Mouse (Mus musculus) embryonic facial prominence, embryonic 13.5 days (tissue): ENCODE results near the gene Foxn1. TPM values are rescaled to one million over a fixed set of nuclear protein-coding genes. Genes with fewer than 3 reads are reported as not detected.

Experiments used
- ATAC-seq: fragments of 200-750 bp; cut with Nextera tagmentation; 2 replicates; pipeline ENCODE4 v1.8.0; 2017; ENCODE audit warnings: low read depth; ENCODE audit not compliant: insufficient number of reproducible peaks, insufficient read depth, low FRiP score, low TSS enrichment
- H3K27ac ChIP-seq: fragments of 300-500 bp; sonication (generic); 2 replicates; pipeline ENCODE4 v1.5.1; 2015; ENCODE audit warnings: moderate library complexity, mild to moderate bottlenecking, inconsistent platforms
- H3K27me3 ChIP-seq: fragments of 300-500 bp; sonication (generic); 2 replicates; pipeline ENCODE4 v1.6.1; 2015; ENCODE audit warnings: mild to moderate bottlenecking, inconsistent platforms
- H3K36me3 ChIP-seq: fragments of 300-500 bp; sonication (generic); 2 replicates; pipeline ENCODE4 v1.6.1; 2015; ENCODE audit warnings: mild to moderate bottlenecking, inconsistent platforms
- H3K4me1 ChIP-seq: fragments of 300-500 bp; sonication (generic); 2 replicates; pipeline ENCODE4 v1.6.1; 2015; ENCODE audit warnings: inconsistent platforms
- H3K4me2 ChIP-seq: fragments of 300-500 bp; sonication (generic); 2 replicates; pipeline ENCODE4 v1.6.1; 2015; ENCODE audit warnings: moderate library complexity, mild to moderate bottlenecking, inconsistent platforms
- H3K4me3 ChIP-seq: fragments of 300-500 bp; sonication (generic); 2 replicates; pipeline ENCODE4 v1.5.1; 2015; ENCODE audit warnings: mild to moderate bottlenecking, inconsistent platforms
- H3K9ac ChIP-seq: fragments of 300-500 bp; sonication (generic); 2 replicates; pipeline ENCODE4 v1.6.1; 2015; ENCODE audit warnings: mild to moderate bottlenecking, inconsistent platforms
- H3K9me3 ChIP-seq: fragments of 300-500 bp; sonication (generic); 2 replicates; pipeline ENCODE4 v1.6.1; 2016; ENCODE audit warnings: inconsistent platforms
- WGBS: fragments of 180-500 bp; shearing (Covaris S2); methylation state at CpG from one replicate; pipeline ENCODE4 v1.1.7; 2015; ENCODE audit warnings: mixed read lengths; 5-methylcytosine and 5-hydroxymethylcytosine counted together
- polyA plus RNA-seq: library from polyadenylated mRNA; unstranded; fragments of >200 nt; fragmentation: Nextera tagmentation; extraction: Ambion mirVana; gene quantifications from 2 replicates; pipeline ENCODE4 v1.2.1, GENCODE M21; 2015

The Foxn1 gene
- polyA plus RNA-seq, 1 experiment from 2014 or later = 1.1 TPM

GRCm38 (mm10) chr11:78421201-78422009 is 35.0 kb upstream of the Foxn1 start:
- Histone ChIP-seq H3K36me3 (no peaks in the 10 kb centered on the region), H3K9ac (no peak overlapping the region), H3K4me1 (peaks cover 7% of the 10 kb centered on the region; the same call in 1 of the 2 replicates), H3K9me3 (no peaks in the 10 kb centered on the region), H3K27ac (no peak overlapping the region), H3K4me3 (no peak overlapping the region), H3K4me2 (no peak overlapping the region), H3K27me3 (peaks cover 18% of the 10 kb centered on the region)
- 72% methylated on average over 13 of the region's 13 CpGs for WGBS
- no peak for ATAC-seq

GRCm38 (mm10) chr11:78420263-78420889 is 34.0 kb upstream of the Foxn1 start:
- Histone ChIP-seq H3K4me2 (no peak overlapping the region), H3K4me1 (peaks cover 7% of the 10 kb centered on the region; the same call in 1 of the 2 replicates), H3K27ac (no peak overlapping the region), H3K9ac (no peak overlapping the region), H3K36me3 (no peaks in the 10 kb centered on the region), H3K27me3 (peaks cover 18% of the 10 kb centered on the region), H3K4me3 (no peak overlapping the region), H3K9me3 (no peaks in the 10 kb centered on the region)
- ATAC-seq = no peak
- WGBS = 67% methylated on average over 12 of the region's 12 CpGs

GRCm38 (mm10) chr11:78416854-78417253 is 30.5 kb upstream of the Foxn1 start:
- no peaks in the 10 kb centered on the region for H3K9me3 ChIP-seq
- H3K27me3 ChIP-seq = peaks cover 6% of the 10 kb centered on the region
- H3K36me3 ChIP-seq = no peaks in the 10 kb centered on the region
- no peak overlapping the region for H3K4me3 ChIP-seq
- no peak overlapping the region for H3K9ac ChIP-seq
- H3K4me1 ChIP-seq = peaks cover 7% of the 10 kb centered on the region; the same call in 1 of the 2 replicates
- H3K27ac ChIP-seq = no peak overlapping the region
- 76% methylated on average over 6 of the region's 6 CpGs for WGBS
- no peak overlapping the region for H3K4me2 ChIP-seq
- ATAC-seq = no peak

- 68% methylated on average over 6 of the region's 6 CpGs for WGBS
- ATAC-seq = no peak
- no peak overlapping the region for H3K4me2 ChIP-seq
- no peaks in the 10 kb centered on the region for H3K27me3 ChIP-seq
- no peaks in the 10 kb centered on the region for H3K9me3 ChIP-seq
- H3K4me1 ChIP-seq = no peaks in the 10 kb centered on the region
- H3K4me3 ChIP-seq = no peak overlapping the region
- H3K9ac ChIP-seq = no peak overlapping the region
- no peak overlapping the region for H3K27ac ChIP-seq
- H3K36me3 ChIP-seq = no peaks in the 10 kb centered on the region
These were observed 26.5 kb upstream of the Foxn1 start for GRCm38 (mm10) chr11:78412861-78413260.

- H3K4me1 ChIP-seq = no peaks in the 10 kb centered on the region; the same call in 1 of the 2 replicates
- no peak for ATAC-seq
- H3K27me3 ChIP-seq = no peaks in the 10 kb centered on the region
- no peaks in the 10 kb centered on the region for H3K9me3 ChIP-seq
- WGBS = 60% methylated on average over 6 of the region's 6 CpGs
- H3K27ac ChIP-seq = no peak overlapping the region; the same call in 1 of the 2 replicates
- no peaks in the 10 kb centered on the region for H3K36me3 ChIP-seq
- H3K4me2 ChIP-seq = no peak overlapping the region
- H3K4me3 ChIP-seq = no peak overlapping the region
- no peak overlapping the region for H3K9ac ChIP-seq
These were observed 26.0 kb upstream of the Foxn1 start for GRCm38 (mm10) chr11:78412324-78412850.

GRCm38 (mm10) chr11:78411606-78412323 is 25.4 kb upstream of the Foxn1 start:
- WGBS = 75% methylated on average over 11 of the region's 11 CpGs
- no peak overlapping the region for H3K9ac ChIP-seq
- no peak overlapping the region for H3K4me2 ChIP-seq
- no peaks in the 10 kb centered on the region for H3K27me3 ChIP-seq
- no peak overlapping the region; the same call in 1 of the 2 replicates for H3K27ac ChIP-seq
- H3K4me3 ChIP-seq = no peak overlapping the region
- no peaks in the 10 kb centered on the region; the same call in 1 of the 2 replicates for H3K4me1 ChIP-seq
- no peaks in the 10 kb centered on the region for H3K9me3 ChIP-seq
- H3K36me3 ChIP-seq = no peaks in the 10 kb centered on the region
- ATAC-seq = 0 out of 2 replicates have a peak, but pooled peaks have one; percentile 20

- 79% methylated on average over 9 of the region's 9 CpGs for WGBS
These were observed 22.2 kb upstream of the Foxn1 start for GRCm38 (mm10) chr11:78408256-78409240.

GRCm38 (mm10) chr11:78402062-78402461 is 15.7 kb upstream of the Foxn1 start:
- Histone ChIP-seq H3K36me3 (no peaks in the 10 kb centered on the region), H3K27me3 (0 out of 2 replicates have a peak, but pooled peaks cover 4% of the 10 kb centered on the region), H3K4me2 (no peak overlapping the region), H3K4me1 (peaks cover 9% of the 10 kb centered on the region), H3K9ac (no peak overlapping the region; the same call in 1 of the 2 replicates), H3K4me3 (no peak overlapping the region), H3K9me3 (no peaks in the 10 kb centered on the region), H3K27ac (no peak overlapping the region)
- WGBS = 78% methylated on average over 6 of the region's 6 CpGs
- ATAC-seq = no peak

More at GRCm38 (mm10) chr11:78408256-78409240, 22.2 kb upstream of the Foxn1 start:
- H3K4me1 ChIP-seq = no peaks in the 10 kb centered on the region; the same call in 1 of the 2 replicates
- no peak for ATAC-seq
- H3K9me3 ChIP-seq = no peaks in the 10 kb centered on the region
- H3K27me3 ChIP-seq = no peaks in the 10 kb centered on the region
- H3K27ac ChIP-seq = no peak overlapping the region
- H3K9ac ChIP-seq = no peak overlapping the region
- no peak overlapping the region for H3K4me3 ChIP-seq
- no peak overlapping the region for H3K4me2 ChIP-seq
- no peaks in the 10 kb centered on the region for H3K36me3 ChIP-seq

- 74% methylated on average over 3 of the region's 3 CpGs for WGBS
- H3K36me3 ChIP-seq = no peaks in the 10 kb centered on the region
- H3K4me1 ChIP-seq = peaks cover 13% of the 10 kb centered on the region
- H3K27ac ChIP-seq = no peak overlapping the region
- ATAC-seq = no peak
- H3K9ac ChIP-seq = no peak overlapping the region; the same call in 1 of the 2 replicates
- H3K4me3 ChIP-seq = no peak overlapping the region
- H3K27me3 ChIP-seq = 0 out of 2 replicates have a peak, but pooled peaks cover 4% of the 10 kb centered on the region
- no peaks in the 10 kb centered on the region for H3K9me3 ChIP-seq
- no peak overlapping the region for H3K4me2 ChIP-seq
These were observed 15.1 kb upstream of the Foxn1 start for GRCm38 (mm10) chr11:78401469-78401868.

- Histone ChIP-seq H3K27ac (no peak overlapping the region), H3K4me2 (no peak overlapping the region), H3K27me3 (0 out of 2 replicates have a peak, but pooled peaks cover 4% of the 10 kb centered on the region), H3K4me3 (no peak overlapping the region), H3K9me3 (no peaks in the 10 kb centered on the region), H3K4me1 (peaks cover 13% of the 10 kb centered on the region), H3K36me3 (no peaks in the 10 kb centered on the region), H3K9ac (no peak overlapping the region)
- no peak for ATAC-seq
- 61% methylated on average over 3 of the region's 3 CpGs for WGBS
These were observed 14.6 kb upstream of the Foxn1 start for GRCm38 (mm10) chr11:78400936-78401335.
